Mouse (Mus musculus) neural tube, embryonic 15.5 days (tissue): ENCODE data around the gene Cnot3. TPM values are rescaled to one million over a fixed set of nuclear protein-coding genes. Genes with fewer than 3 reads are reported as not detected.
A peak's percentile ranks its signal among the peaks of the same experiment; 100 is the strongest.
"Not testable (repeated sequence)": the region's sequence is repeated elsewhere in the genome, so short reads cannot be mapped to it uniquely, and the experiment has no call there.

Experiments used
- ATAC-seq: fragments of 200-750 bp; cut with Nextera tagmentation; 2 replicates; pipeline ENCODE4 v1.8.0; 2017; ENCODE audit warnings: mild to moderate bottlenecking, moderate TSS enrichment, moderate library complexity; ENCODE audit not compliant: low FRiP score
- H3K27ac ChIP-seq: fragments of 300-500 bp; sonication (generic); replicated peaks from 2 replicates; pipeline ENCODE4 v1.5.1; 2015; ENCODE audit warnings: mild to moderate bottlenecking, inconsistent platforms
- H3K27me3 ChIP-seq: fragments of 300-500 bp; sonication (generic); replicated peaks from 2 replicates; pipeline ENCODE4 v1.6.1; 2015; ENCODE audit warnings: inconsistent platforms
- H3K36me3 ChIP-seq: fragments of 300-500 bp; sonication (generic); 2 replicates; pipeline ENCODE4 v1.6.1; 2015; ENCODE audit warnings: inconsistent platforms
- H3K4me1 ChIP-seq: fragments of 300-500 bp; sonication (generic); 2 replicates; pipeline ENCODE4 v1.6.1; 2015; ENCODE audit warnings: inconsistent platforms
- H3K4me2 ChIP-seq: fragments of 300-500 bp; sonication (generic); 2 replicates; pipeline ENCODE4 v1.6.1; 2015; ENCODE audit warnings: inconsistent platforms, mild to moderate bottlenecking, moderate library complexity
- H3K4me3 ChIP-seq: fragments of 300-500 bp; sonication (generic); replicated peaks from 2 replicates; pipeline ENCODE4 v1.5.1; 2015; ENCODE audit warnings: mild to moderate bottlenecking, inconsistent platforms
- H3K9ac ChIP-seq: fragments of 300-500 bp; sonication (generic); replicated peaks from 2 replicates; pipeline ENCODE4 v1.6.1; 2015; ENCODE audit warnings: mild to moderate bottlenecking, inconsistent platforms
- H3K9me3 ChIP-seq: fragments of 300-500 bp; sonication (generic); replicated peaks from 2 replicates; pipeline ENCODE4 v1.6.1; 2016; ENCODE audit warnings: inconsistent platforms
- WGBS: fragments of 180-500 bp; shearing (Covaris S2); methylation state at CpG from one replicate; pipeline ENCODE4 v1.1.7; 2015; ENCODE audit warnings: mixed read lengths; 5-methylcytosine and 5-hydroxymethylcytosine counted together
- polyA plus RNA-seq: library from polyadenylated mRNA; unstranded; fragments of >200 nt; fragmentation: Nextera tagmentation; extraction: Ambion mirVana; gene quantifications from 2 replicates; pipeline ENCODE4 v1.2.1, GENCODE M21; 2015

Cnot3 gene
- polyA plus RNA-seq, 1 experiment from 2014 or later, result 36.4 TPM

GRCm38 (mm10) chr7:3684698-3685097 is 39.6 kb downstream of the Cnot3 start:
- H3K36me3 ChIP-seq, result peaks cover 48% of the 10 kb centered on the region
- no peak overlapping the region for H3K4me3 ChIP-seq
- no peaks in the 10 kb centered on the region for H3K27me3 ChIP-seq
- 65% methylated on average over 8 of the region's 8 CpGs for WGBS
- H3K9ac ChIP-seq, result no peak overlapping the region
- H3K27ac ChIP-seq, result peak overlapping the region; percentile 76
- H3K9me3 ChIP-seq, result no peaks in the 10 kb centered on the region
- H3K4me2 ChIP-seq, result no peak overlapping the region
- ATAC-seq, result peak; percentile 21
- H3K4me1 ChIP-seq, result peaks cover 24% of the 10 kb centered on the region

DNA sequence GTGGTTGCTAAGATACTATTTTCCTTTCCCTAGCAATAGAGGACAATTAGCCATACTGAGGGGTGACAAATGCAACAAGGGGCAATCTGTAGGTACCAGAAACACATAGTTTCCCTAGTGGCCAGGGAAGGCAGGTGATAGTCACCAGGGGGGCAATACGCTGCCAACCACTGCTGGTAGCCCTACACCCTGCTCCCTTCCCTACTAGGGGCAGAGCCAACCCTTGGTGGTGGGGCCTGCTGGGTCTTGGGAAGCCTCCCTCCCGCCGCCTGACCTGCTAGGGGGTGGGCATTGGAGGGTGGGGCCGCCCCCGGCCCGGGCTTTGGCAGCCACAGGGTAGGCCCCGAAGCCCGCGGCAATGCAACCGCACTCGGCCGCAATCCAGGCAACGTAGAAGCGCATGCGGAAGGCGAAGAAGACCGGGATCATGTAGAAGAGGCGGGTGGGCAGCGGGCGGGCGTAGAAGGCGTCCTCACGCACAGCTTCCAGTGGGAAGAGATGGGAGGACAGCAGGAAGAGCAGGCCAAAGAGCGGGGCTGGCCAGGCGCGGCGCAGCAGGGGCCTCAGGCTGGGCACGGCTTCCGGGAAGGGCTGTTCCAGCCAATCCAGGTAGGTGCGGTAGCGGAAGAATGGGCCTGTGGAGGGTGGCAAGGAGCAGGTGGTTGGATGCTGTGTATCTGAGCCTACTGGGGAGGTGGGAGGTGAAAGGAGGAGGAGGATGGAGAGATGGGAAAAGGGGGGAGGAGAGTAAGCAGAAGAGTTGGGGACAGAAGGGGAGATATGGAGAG is 40.5 kb downstream of the Cnot3 start:
- WGBS, result 80% methylated on average over 31 of the region's 31 CpGs
- Histone ChIP-seq H3K36me3 (peaks cover 44% of the 10 kb centered on the region), H3K4me1 (peaks cover 27% of the 10 kb centered on the region), H3K27me3 (no peaks in the 10 kb centered on the region), H3K9ac (no peak overlapping the region), H3K4me2 (no peak overlapping the region), H3K27ac (peak overlapping the region; percentile 76), H3K4me3 (no peak overlapping the region), H3K9me3 (no peaks in the 10 kb centered on the region)
- ATAC-seq, result no peak

GRCm38 (mm10) chr7:3691919-3692318 is 46.9 kb downstream of the Cnot3 start:
- peak overlapping the region; percentile 69 for H3K4me3 ChIP-seq
- H3K9ac ChIP-seq, result peak overlapping the region; percentile 81
- no peaks in the 10 kb centered on the region for H3K9me3 ChIP-seq
- H3K27ac ChIP-seq, result peak overlapping the region; percentile 96
- no peak for ATAC-seq
- peaks cover 36% of the 10 kb centered on the region for H3K4me1 ChIP-seq
- H3K27me3 ChIP-seq, result no peaks in the 10 kb centered on the region
- peaks cover 27% of the 10 kb centered on the region for H3K36me3 ChIP-seq
- H3K4me2 ChIP-seq, result peak overlapping the region; percentile 79
- 32% methylated on average over 3 of the region's 3 CpGs for WGBS

- peak within 1 kb of the TSS; percentile 79 for H3K4me2 ChIP-seq
- H3K9me3 ChIP-seq, result no peaks in the 10 kb centered on the region
- no peak for ATAC-seq
- peak within 1 kb of the TSS; percentile 81 for H3K9ac ChIP-seq
- WGBS, result under 1% methylated on average over 49 of the region's 49 CpGs
- H3K27ac ChIP-seq, result peak within 1 kb of the TSS; percentile 96
- no peaks in the 10 kb centered on the region for H3K27me3 ChIP-seq
- peak within 1 kb of the TSS; percentile 69 for H3K4me3 ChIP-seq
- peaks cover 37% of the 10 kb centered on the region for H3K4me1 ChIP-seq
- H3K36me3 ChIP-seq, result peaks cover 26% of the 10 kb centered on the region
Observed at GRCm38 (mm10) chr7:3692382-3692986, 47.4 kb downstream of the Cnot3 start, which contains the start of gene Tsen34. Gene Tsen34, plus strand, starts transcription at chr7:3692863.

GRCm38 (mm10) chr7:3692987-3693808 is 48.1 kb downstream of the Cnot3 start, which contains the start of gene Mboat7:
Gene Mboat7, minus strand, starts transcription at chr7:3693523.
- Histone ChIP-seq H3K36me3 (peaks cover 28% of the 10 kb centered on the region), H3K9me3 (no peaks in the 10 kb centered on the region), H3K27ac (peak within 1 kb of the TSS; percentile 96), H3K27me3 (no peaks in the 10 kb centered on the region), H3K4me2 (peak within 1 kb of the TSS; percentile 79), H3K9ac (peak within 1 kb of the TSS; percentile 81), H3K4me3 (peak within 1 kb of the TSS; percentile 69), H3K4me1 (peaks cover 42% of the 10 kb centered on the region)
- WGBS, result under 1% methylated on average over 55 of the region's 55 CpGs
- peak; percentile 92 for ATAC-seq

DNA sequence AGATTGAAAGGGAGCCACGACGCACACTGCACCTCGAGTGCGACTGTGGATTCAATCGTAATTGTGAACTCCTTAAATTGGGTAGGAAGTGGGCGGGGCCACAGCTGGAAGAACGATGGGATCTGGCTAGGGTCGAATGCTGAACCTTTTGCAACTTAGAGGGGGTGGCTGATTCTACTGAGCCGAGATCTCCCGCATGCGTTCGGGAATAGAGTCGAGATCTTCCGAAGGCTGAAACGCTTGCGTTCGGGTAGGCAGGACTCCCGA is 48.7 kb downstream of the Cnot3 start:
- Histone ChIP-seq H3K27ac (peak overlapping the region; percentile 96), H3K4me1 (peaks cover 42% of the 10 kb centered on the region), H3K4me2 (peak overlapping the region; percentile 79), H3K36me3 (peaks cover 29% of the 10 kb centered on the region), H3K9ac (peak overlapping the region; percentile 81), H3K4me3 (peak overlapping the region; percentile 69), H3K9me3 (no peaks in the 10 kb centered on the region), H3K27me3 (no peaks in the 10 kb centered on the region)
- ATAC-seq, result no peak
- WGBS, result under 1% methylated on average over 18 of the region's 18 CpGs

DNA sequence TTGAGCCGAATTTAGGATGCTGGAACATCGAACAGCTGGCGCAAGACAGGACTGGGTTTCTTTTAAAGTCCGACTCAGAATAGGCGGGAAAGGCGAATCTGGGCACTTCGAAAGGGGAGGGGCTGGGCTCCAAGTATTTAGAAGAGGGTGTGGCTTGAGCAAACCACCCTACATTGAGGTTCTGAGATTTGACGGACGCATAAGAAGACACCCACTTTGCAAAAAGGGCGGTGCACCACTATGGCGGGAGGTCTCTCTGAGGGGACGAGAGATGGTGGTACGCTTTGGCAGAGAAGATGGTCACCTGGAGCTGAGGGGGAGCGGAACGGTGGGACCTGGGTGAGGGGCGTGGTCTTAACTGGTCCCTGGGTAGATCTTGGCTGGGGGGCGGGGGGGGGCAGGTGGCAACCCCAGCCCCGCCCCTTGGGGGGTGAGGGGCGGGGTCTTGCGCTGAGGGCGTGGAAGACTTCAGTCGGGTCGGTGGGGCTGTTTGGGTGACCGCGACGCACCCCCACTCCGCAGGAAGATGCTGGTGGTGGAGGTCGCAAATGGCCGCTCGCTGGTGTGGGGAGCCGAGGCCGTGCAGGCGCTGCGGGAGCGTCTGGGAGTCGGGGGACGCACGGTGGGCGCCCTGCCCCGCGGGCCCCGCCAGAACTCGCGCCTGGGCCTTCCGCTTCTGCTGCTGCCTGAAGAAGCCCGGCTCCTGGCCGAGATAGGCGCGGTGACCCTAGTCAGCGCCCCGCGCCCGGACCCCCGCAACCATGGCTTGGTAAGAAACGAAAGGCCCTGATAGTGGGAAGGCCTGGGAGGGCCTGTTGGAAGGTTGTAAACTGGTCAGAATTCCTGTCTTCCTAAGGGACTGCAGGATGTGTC is 49.2 kb downstream of the Cnot3 start:
- peaks cover 30% of the 10 kb centered on the region for H3K36me3 ChIP-seq
- ATAC-seq, result peak; percentile 48
- no peaks in the 10 kb centered on the region for H3K9me3 ChIP-seq

DNA sequence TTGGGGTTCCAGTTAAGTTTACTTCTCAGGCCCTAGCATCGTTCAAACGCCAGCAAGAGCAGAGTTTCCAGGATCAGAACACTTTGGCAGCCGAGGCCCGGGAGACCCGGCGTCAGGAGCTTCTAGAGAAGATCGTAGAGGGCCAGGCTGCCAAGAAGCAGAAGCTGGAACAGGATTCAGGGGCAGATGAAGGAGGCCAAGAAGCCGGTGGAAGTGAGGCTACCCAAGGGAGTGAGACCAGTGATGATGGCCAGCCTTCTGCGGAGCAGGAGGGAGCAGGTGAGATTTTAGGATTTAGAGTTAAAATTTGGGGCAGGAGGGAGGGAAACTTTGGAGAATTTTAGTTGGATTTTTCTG is 49.9 kb downstream of the Cnot3 start:
- Histone ChIP-seq H3K4me1 (peaks cover 42% of the 10 kb centered on the region), H3K36me3 (peaks cover 31% of the 10 kb centered on the region), H3K4me2 (peak overlapping the region; percentile 79), H3K4me3 (peak overlapping the region; percentile 69), H3K9ac (peak overlapping the region; percentile 81), H3K27ac (peak overlapping the region; percentile 96)
- not testable (repeated sequence) for H3K9me3 ChIP-seq, ATAC-seq, H3K27me3 ChIP-seq
- WGBS, result 4% methylated on average over 9 of the region's 9 CpGs

More for the DNA sequence above, 49.2 kb downstream of the Cnot3 start:
- Histone ChIP-seq H3K4me2 (peak overlapping the region; percentile 79), H3K27me3 (no peaks in the 10 kb centered on the region), H3K9ac (peak overlapping the region; percentile 81), H3K4me1 (peaks cover 42% of the 10 kb centered on the region), H3K4me3 (peak overlapping the region; percentile 69), H3K27ac (peak overlapping the region; percentile 96)
- under 1% methylated on average over 51 of the region's 55 CpGs for WGBS

GRCm38 (mm10) chr7:3698471-3698870 is 53.4 kb downstream of the Cnot3 start:
- no peak for ATAC-seq

GRCm38 (mm10) chr7:3703148-3703878 is 58.2 kb downstream of the Cnot3 start:
- Histone ChIP-seq H3K27ac (peak overlapping the region; percentile 95), H3K9ac (peak overlapping the region; percentile 74), H3K4me3 (peak overlapping the region; percentile 77), H3K27me3 (no peaks in the 10 kb centered on the region), H3K9me3 (no peaks in the 10 kb centered on the region), H3K4me1 (peaks cover 23% of the 10 kb centered on the region), H3K36me3 (peaks cover 43% of the 10 kb centered on the region), H3K4me2 (peak overlapping the region; percentile 78)
- 19% methylated on average over 6 of the region's 6 CpGs for WGBS
- ATAC-seq, result peak; percentile 36; the same call in 1 of the 2 replicates

More at GRCm38 (mm10) chr7:3698471-3698870, 53.4 kb downstream of the Cnot3 start:
- whole genome bisulfite sequencing, result 91% methylated on average over 6 of the region's 6 CpGs
- Histone ChIP-seq H3K36me3 (peaks cover 46% of the 10 kb centered on the region), H3K4me3 (no peak overlapping the region), H3K9me3 (no peaks in the 10 kb centered on the region), H3K27me3 (no peaks in the 10 kb centered on the region), H3K4me1 (peaks cover 22% of the 10 kb centered on the region), H3K9ac (no peak overlapping the region), H3K27ac (no peak overlapping the region), H3K4me2 (no peak overlapping the region)
